Mouse (Mus musculus) A20 (cell line): ENCODE measurements around the gene Max.
A peak's percentile ranks its signal among the peaks of the same experiment; 100 is the strongest.

Experiments used
- DNase-seq: peaks from one replicate; pipeline ENCODE4 v3.0.0-alpha.2; 2011; ENCODE audit warnings: low read depth, low spot score

Max gene

GRCm38 (mm10) chr12:76889404-76890184 is 72.4 kb downstream of the Max start:
- DNase-seq = peak; percentile 60

- no peak for DNase-seq
Observed at GRCm38 (mm10) chr12:76887941-76888340, 74.1 kb downstream of the Max start.
